Mouse (Mus musculus): ENCODE measurements at regions not wholly inside any gene's neighbourhood (a gene's known extent, or its start where the extent isn't known, plus 50 kb on each side); places are given as distances from the start of the nearest gene placed in this dataset.

DNA sequence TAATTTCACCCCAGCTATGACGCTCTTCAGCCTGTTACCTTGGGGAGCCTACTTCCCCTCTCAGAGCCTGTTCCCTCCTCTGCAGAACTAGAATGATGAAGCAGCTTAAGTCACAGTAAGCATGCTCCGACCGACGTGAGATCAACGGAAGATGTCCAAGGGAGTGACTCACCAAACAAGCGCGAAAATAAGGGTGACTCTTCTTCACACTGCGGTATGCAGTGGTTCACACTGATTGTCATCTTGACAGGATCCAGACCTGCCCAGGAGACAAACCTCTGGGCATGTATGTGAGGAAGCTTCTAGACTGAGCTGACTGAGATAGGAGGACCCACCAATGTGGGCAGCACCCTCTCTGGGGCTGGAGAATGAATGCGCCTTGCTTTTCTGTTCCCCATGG is 116.3 kb upstream of the Tpm1 start:
- DNase-seq (ENCODE audit: low spot score, missing footprints) (no peak), ATAC-seq (ENCODE audit: low FRiP score) (no peak)
- H3K4me3 ChIP-seq (ENCODE audit: low read depth, low read length) = no peak overlapping the region
- H3K9ac ChIP-seq (ENCODE audit: low read length) = no peak overlapping the region
- no peak overlapping the region for H3K27ac ChIP-seq (ENCODE audit: low read depth, low read length)
- H3K9me3 ChIP-seq (ENCODE audit: control insufficient read depth, low read length) = no peaks in the 10 kb centered on the region
- no peaks in the 10 kb centered on the region for H3K36me3 ChIP-seq (ENCODE audit: control insufficient read depth, insufficient read depth, low read length)
- H3K27me3 ChIP-seq (ENCODE audit: control insufficient read depth, insufficient read depth, low read length) = no peaks in the 10 kb centered on the region
- WGBS = 94% methylated on average over 9 of the region's 9 CpGs
- no peak overlapping the region for H3K4me2 ChIP-seq
- H3K4me1 ChIP-seq (ENCODE audit: control insufficient read depth, insufficient read depth, low read length) = no peaks in the 10 kb centered on the region

- Histone ChIP-seq H3K27me3 (ENCODE audit: control insufficient read depth, insufficient read depth, low read length) (no peaks in the 10 kb centered on the region), H3K4me3 (ENCODE audit: low read depth, low read length) (no peak overlapping the region), H3K4me2 (no peak overlapping the region), H3K9ac (ENCODE audit: low read length) (no peak overlapping the region), H3K27ac (ENCODE audit: low read depth, low read length) (no peak overlapping the region), H3K9me3 (ENCODE audit: control insufficient read depth, low read length) (no peaks in the 10 kb centered on the region), H3K4me1 (ENCODE audit: control insufficient read depth, insufficient read depth, low read length) (no peaks in the 10 kb centered on the region), H3K36me3 (ENCODE audit: control insufficient read depth, insufficient read depth, low read length) (no peaks in the 10 kb centered on the region)
- WGBS = 84% methylated on average over 6 of the region's 6 CpGs
- no peak for DNase-seq (ENCODE audit: low spot score, missing footprints)
- ATAC-seq (ENCODE audit: low FRiP score) = no peak
Measured at GRCm38 (mm10) chr9:67163746-67164145, 114.5 kb upstream of the Tpm1 start.

GRCm38 (mm10) chr9:67160785-67161455 is 111.7 kb upstream of the Tpm1 start:
- WGBS = 92% methylated on average over 3 of the region's 3 CpGs
- ATAC-seq (ENCODE audit: low FRiP score) = no peak
- H3K36me3 ChIP-seq (ENCODE audit: control insufficient read depth, insufficient read depth, low read length) = no peaks in the 10 kb centered on the region
- no peak overlapping the region for H3K27ac ChIP-seq (ENCODE audit: low read depth, low read length)
- H3K4me3 ChIP-seq (ENCODE audit: low read depth, low read length) = no peak overlapping the region
- H3K4me2 ChIP-seq = no peak overlapping the region
- H3K9me3 ChIP-seq (ENCODE audit: control insufficient read depth, low read length) = no peaks in the 10 kb centered on the region
- no peaks in the 10 kb centered on the region for H3K4me1 ChIP-seq (ENCODE audit: control insufficient read depth, insufficient read depth, low read length)
- no peak for DNase-seq (ENCODE audit: low spot score, missing footprints)
- no peaks in the 10 kb centered on the region for H3K27me3 ChIP-seq (ENCODE audit: control insufficient read depth, insufficient read depth, low read length)
- no peak overlapping the region for H3K9ac ChIP-seq (ENCODE audit: low read length)

DNA sequence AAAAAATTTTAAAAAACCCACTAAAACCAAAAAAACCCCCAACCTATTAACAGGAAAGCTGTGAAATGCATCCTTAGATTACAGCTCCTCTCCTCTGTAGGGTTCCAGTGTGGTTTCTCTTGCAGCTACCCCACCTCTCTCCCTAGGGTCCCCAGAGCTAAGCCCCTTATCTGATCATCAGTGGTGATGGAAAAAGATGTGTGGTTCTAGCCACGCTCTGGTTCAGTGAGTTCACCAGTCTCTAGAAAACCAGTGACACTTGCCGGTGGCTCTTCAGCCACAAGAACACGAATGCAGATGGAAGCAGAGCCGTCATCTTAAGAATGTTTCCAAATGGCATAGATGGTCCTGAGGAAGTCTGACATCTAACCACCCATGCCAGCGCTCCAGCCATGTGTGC is 111.1 kb upstream of the Tpm1 start:
- ATAC-seq (ENCODE audit: low FRiP score) = no peak
- 92% methylated on average over 5 of the region's 5 CpGs for WGBS
- H3K4me3 ChIP-seq (ENCODE audit: low read depth, low read length) = no peak overlapping the region
- no peak overlapping the region for H3K9ac ChIP-seq (ENCODE audit: low read length)
- no peaks in the 10 kb centered on the region for H3K36me3 ChIP-seq (ENCODE audit: control insufficient read depth, insufficient read depth, low read length)
- H3K27ac ChIP-seq (ENCODE audit: low read depth, low read length) = no peak overlapping the region
- H3K4me1 ChIP-seq (ENCODE audit: control insufficient read depth, insufficient read depth, low read length) = no peaks in the 10 kb centered on the region
- H3K9me3 ChIP-seq (ENCODE audit: control insufficient read depth, low read length) = no peaks in the 10 kb centered on the region
- no peak overlapping the region for H3K4me2 ChIP-seq
- H3K27me3 ChIP-seq (ENCODE audit: control insufficient read depth, insufficient read depth, low read length) = no peaks in the 10 kb centered on the region
- no peak for DNase-seq (ENCODE audit: low spot score, missing footprints)

DNA sequence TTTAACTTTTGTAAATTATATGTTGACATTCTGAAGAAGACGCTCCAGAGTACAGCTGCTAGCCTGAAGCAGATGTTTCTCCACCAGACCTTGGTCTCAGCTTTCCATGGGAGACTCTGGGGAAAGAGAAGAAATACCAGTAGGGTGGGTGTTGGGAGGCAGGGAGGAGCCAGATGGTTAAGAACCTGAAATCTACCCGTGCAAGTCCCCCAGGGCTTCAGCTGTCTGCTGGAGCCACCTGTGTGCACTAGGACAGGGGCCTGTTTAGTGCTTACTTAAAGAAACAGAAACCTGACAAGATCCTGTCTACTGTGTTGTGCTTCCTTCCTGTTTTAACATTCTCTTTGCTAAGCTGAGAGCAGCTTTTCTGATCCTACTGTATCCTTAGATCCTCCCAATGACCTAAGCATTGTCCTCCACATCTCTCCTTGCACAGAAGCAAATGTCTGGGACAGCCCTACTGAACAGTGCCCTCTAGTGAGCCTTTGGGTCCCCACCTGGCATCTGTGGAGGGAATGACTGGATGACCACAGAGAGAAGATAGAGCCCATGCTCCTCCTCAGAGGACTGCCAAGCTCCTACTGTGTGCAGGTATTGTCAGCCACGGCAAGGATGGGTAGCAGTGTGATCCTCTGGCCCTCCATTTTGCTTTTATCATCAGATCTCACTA is 107.5 kb upstream of the Tpm1 start:
- Histone ChIP-seq H3K9ac (ENCODE audit: low read length) (no peak overlapping the region), H3K36me3 (ENCODE audit: control insufficient read depth, insufficient read depth, low read length) (no peaks in the 10 kb centered on the region), H3K9me3 (ENCODE audit: control insufficient read depth, low read length) (no peaks in the 10 kb centered on the region), H3K4me3 (ENCODE audit: low read depth, low read length) (no peak overlapping the region), H3K4me2 (no peak overlapping the region), H3K27me3 (ENCODE audit: control insufficient read depth, insufficient read depth, low read length) (no peaks in the 10 kb centered on the region), H3K4me1 (ENCODE audit: control insufficient read depth, insufficient read depth, low read length) (no peaks in the 10 kb centered on the region), H3K27ac (ENCODE audit: low read depth, low read length) (no peak overlapping the region)
- 57% methylated on average over 3 of the region's 3 CpGs for WGBS
- DNase-seq (ENCODE audit: low spot score, missing footprints) (no peak), ATAC-seq (ENCODE audit: low FRiP score) (no peak)

- ATAC-seq (ENCODE audit: low FRiP score) = no peak
- Histone ChIP-seq H3K4me2 (no peak overlapping the region), H3K9me3 (ENCODE audit: control insufficient read depth, low read length) (no peaks in the 10 kb centered on the region), H3K9ac (ENCODE audit: low read length) (no peak overlapping the region), H3K4me1 (ENCODE audit: control insufficient read depth, insufficient read depth, low read length) (no peaks in the 10 kb centered on the region), H3K4me3 (ENCODE audit: low read depth, low read length) (no peak overlapping the region), H3K36me3 (ENCODE audit: control insufficient read depth, insufficient read depth, low read length) (no peaks in the 10 kb centered on the region), H3K27ac (ENCODE audit: low read depth, low read length) (no peak overlapping the region), H3K27me3 (ENCODE audit: control insufficient read depth, insufficient read depth, low read length) (no peaks in the 10 kb centered on the region)
- DNase-seq (ENCODE audit: low spot score, missing footprints) = no peak
- WGBS = 85% methylated on average over 6 of the region's 6 CpGs
Measured at GRCm38 (mm10) chr9:67154062-67154461, 104.9 kb upstream of the Tpm1 start.

DNA sequence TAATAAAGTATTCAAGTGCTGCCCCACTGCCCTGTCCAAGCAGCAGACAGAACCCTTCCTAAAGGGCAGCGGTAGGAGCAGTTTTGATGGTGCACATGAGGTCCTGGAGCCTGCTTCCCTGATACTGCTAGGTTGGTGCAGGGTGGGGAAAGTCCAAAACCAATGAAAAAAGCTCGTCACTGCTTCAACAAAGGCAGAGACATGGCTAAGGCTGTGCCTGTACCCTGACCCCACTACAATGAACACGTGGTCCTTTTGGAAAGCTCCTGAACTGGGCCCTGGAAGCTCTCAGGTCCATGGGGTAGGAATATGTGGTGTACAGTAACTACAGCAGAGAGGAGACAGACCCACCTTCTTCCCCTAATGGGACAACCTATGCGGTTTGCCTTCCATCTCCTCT is 104.1 kb upstream of the Tpm1 start:
- H3K36me3 ChIP-seq (ENCODE audit: control insufficient read depth, insufficient read depth, low read length) = no peaks in the 10 kb centered on the region
- no peak overlapping the region for H3K4me3 ChIP-seq (ENCODE audit: low read depth, low read length)
- no peak for ATAC-seq (ENCODE audit: low FRiP score)
- no peak for DNase-seq (ENCODE audit: low spot score, missing footprints)
- no peaks in the 10 kb centered on the region for H3K4me1 ChIP-seq (ENCODE audit: control insufficient read depth, insufficient read depth, low read length)
- no peak overlapping the region for H3K27ac ChIP-seq (ENCODE audit: low read depth, low read length)
- no peak overlapping the region for H3K9ac ChIP-seq (ENCODE audit: low read length)
- H3K9me3 ChIP-seq (ENCODE audit: control insufficient read depth, low read length) = no peaks in the 10 kb centered on the region
- H3K4me2 ChIP-seq = no peak overlapping the region
- WGBS = 80% methylated on average over 4 of the region's 4 CpGs
- no peaks in the 10 kb centered on the region for H3K27me3 ChIP-seq (ENCODE audit: control insufficient read depth, insufficient read depth, low read length)

- H3K27me3 ChIP-seq (ENCODE audit: control insufficient read depth, insufficient read depth, low read length) = no peaks in the 10 kb centered on the region
- H3K9me3 ChIP-seq (ENCODE audit: control insufficient read depth, low read length) = no peaks in the 10 kb centered on the region
- H3K9ac ChIP-seq (ENCODE audit: low read length) = no peak overlapping the region
- H3K4me2 ChIP-seq = no peak overlapping the region
- no peak for DNase-seq (ENCODE audit: low spot score, missing footprints)
- no peak for ATAC-seq (ENCODE audit: low FRiP score)
- WGBS = 78% methylated on average over 7 of the region's 7 CpGs
- no peaks in the 10 kb centered on the region for H3K4me1 ChIP-seq (ENCODE audit: control insufficient read depth, insufficient read depth, low read length)
- no peak overlapping the region for H3K27ac ChIP-seq (ENCODE audit: low read depth, low read length)
- H3K36me3 ChIP-seq (ENCODE audit: control insufficient read depth, insufficient read depth, low read length) = no peaks in the 10 kb centered on the region
- H3K4me3 ChIP-seq (ENCODE audit: low read depth, low read length) = no peak overlapping the region
Measured at GRCm38 (mm10) chr9:67147656-67148055, 98.5 kb upstream of the Tpm1 start.

DNA sequence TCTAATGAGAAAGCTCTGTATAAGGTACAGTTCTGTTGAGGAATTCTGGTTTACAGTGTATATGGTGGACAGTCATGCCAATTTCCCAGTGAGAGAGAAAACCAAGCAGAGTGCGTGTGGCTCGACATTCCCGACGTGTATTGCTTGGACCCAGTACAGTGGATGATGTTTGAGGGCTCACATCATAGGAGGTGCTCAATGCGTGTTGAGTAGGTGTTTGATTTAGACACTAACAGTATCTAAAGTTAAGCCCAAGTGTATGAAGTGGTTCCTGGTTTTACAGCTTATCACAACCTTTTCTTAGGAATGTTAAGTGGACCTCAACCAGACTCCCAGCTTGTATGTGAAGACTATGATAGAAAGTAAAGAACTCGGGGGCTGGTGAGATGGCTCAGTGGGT is 96.2 kb upstream of the Tpm1 start:
- ATAC-seq (ENCODE audit: low FRiP score) (no peak), DNase-seq (ENCODE audit: low spot score, missing footprints) (no peak)

More for the DNA sequence above, 96.2 kb upstream of the Tpm1 start:
- Histone ChIP-seq H3K4me2 (no peak overlapping the region), H3K4me1 (ENCODE audit: control insufficient read depth, insufficient read depth, low read length) (no peaks in the 10 kb centered on the region), H3K4me3 (ENCODE audit: low read depth, low read length) (no peak overlapping the region), H3K36me3 (ENCODE audit: control insufficient read depth, insufficient read depth, low read length) (no peaks in the 10 kb centered on the region), H3K9me3 (ENCODE audit: control insufficient read depth, low read length) (no peaks in the 10 kb centered on the region), H3K27ac (ENCODE audit: low read depth, low read length) (no peak overlapping the region), H3K9ac (ENCODE audit: low read length) (no peak overlapping the region), H3K27me3 (ENCODE audit: control insufficient read depth, insufficient read depth, low read length) (no peaks in the 10 kb centered on the region)
- 95% methylated on average over 6 of the region's 6 CpGs for WGBS

Data from midbrain, embryonic 11.5 days (tissue).